Mouse (Mus musculus) gastrocnemius, postnatal 25 days (tissue): Measurements from ENCODE around the gene Antxr1. TPM values are rescaled to one million over a fixed set of nuclear protein-coding genes. Genes with fewer than 3 reads are reported as not detected.
"Not testable (repeated sequence)": the region's sequence is repeated elsewhere in the genome, so short reads cannot be mapped to it uniquely, and the experiment has no call there.

ENCODE experiments used
- DNase-seq: peaks from one replicate; pipeline ENCODE4 v3.0.0; 2022
- total RNA-seq, 2 experiments: library from RNA; stranded (reverse); gene quantifications; 1 replicate in 1 of 2; 2 replicates in 1 of 2; pipeline ENCODE4 v1.2.3; 2021

Antxr1 gene
- total RNA-seq, 2 experiments from 2014 or later = 11.6 to 13.0 TPM

- peak; percentile 60 for DNase-seq
Observed at GRCm38 (mm10) chr6:87101281-87101954, 234.2 kb downstream of the Antxr1 start.

DNA sequence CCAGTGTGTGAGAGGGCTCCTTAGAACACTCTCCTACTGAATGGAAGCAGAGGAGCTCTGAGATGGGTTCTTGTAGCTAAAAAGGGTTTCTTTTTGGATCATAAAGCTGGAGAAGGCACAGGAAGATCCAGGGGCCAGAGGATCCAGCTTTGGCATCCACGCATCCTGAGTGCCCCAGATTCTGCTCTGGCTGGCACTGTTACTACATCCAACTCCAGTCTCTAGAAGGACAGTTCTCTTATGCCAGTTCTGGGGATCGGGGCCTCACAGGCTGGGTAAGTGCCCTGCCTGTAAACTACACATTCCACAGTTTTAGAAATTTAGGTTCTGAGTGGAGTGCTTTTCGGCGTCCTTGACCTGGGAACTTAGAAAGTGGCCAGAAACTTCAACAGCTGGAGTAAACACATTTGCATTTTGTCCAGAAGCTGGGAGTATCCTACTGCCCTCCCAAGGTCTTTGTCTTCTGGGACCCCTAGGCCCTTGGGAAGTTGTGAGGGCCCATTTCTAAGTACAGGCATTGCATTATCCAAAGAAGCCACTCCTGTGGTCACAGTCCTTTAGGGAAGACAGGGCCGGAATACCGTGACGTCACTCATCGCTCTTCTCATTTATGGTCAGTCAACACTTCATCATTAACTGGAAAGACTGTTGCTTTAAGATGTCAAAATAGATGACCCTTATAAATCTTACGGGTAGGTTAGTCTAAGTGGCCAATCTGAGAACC, 235.2 kb downstream of the Antxr1 start:
- DNase-seq = no peak

DNA sequence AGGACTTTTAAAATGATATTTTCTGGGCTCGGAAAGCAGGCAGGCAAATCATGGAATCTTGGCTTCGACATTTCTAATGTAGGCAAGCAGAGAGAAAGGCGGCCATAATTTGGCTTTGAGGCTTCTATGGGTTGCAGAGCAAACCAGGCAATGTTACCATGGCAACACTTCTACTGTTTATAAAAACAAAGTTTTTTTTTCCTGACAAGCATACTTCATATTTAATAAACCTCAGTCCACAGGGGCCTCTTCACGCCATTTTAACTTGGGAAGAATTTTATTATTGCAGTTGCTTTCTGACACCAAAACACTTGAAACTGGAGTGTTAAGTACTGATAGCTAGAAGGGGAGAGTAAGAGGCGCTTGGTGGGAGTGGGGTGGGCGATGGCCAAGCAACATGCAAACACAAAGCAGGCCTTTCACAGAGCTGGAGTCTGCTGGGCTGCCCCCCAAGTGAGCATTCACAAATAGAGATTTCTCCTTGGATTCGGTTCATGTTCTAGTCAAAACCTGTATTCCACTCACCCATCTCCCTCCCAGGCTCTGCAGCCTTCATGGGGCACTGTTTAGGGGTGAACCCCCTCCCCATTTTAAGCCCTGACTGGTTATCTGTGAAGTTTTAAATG, 235.8 kb downstream of the Antxr1 start:
- DNase-seq = no peak

DNA sequence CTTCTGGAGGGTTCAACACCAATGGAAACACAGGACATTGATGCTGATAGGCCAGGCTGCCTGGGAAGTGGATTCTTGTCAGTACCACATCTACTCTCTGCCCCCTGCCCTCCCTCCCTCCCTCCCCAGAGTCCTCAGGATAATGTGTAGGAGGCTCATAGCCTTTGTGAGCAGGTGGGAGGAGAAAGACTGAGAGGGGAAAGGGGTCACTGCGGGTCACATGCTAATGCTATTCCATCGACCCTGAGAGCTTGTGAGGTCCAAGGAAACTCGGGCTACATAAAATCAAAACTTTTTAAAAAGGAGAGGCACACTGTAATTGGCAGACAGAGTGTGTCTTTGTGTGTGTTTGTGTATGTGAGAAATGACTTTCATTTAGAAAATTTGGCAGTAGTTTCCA, 236.4 kb downstream of the Antxr1 start:
- DNase-seq = no peak

GRCm38 (mm10) chr6:87093631-87094030, 242.0 kb downstream of the Antxr1 start:
- not testable (repeated sequence) for DNase-seq

GRCm38 (mm10) chr6:87092476-87092875, 243.1 kb downstream of the Antxr1 start:
- DNase-seq = no peak

- DNase-seq = no peak
Observed at GRCm38 (mm10) chr6:87090877-87091276, 244.7 kb downstream of the Antxr1 start.

- no peak for DNase-seq
Observed at GRCm38 (mm10) chr6:87088356-87088755, 247.3 kb downstream of the Antxr1 start.

GRCm38 (mm10) chr6:87085026-87085425, 250.6 kb downstream of the Antxr1 start:
- DNase-seq = no peak

Other genes with a start within 250 kb of the Antxr1 start
- gene D6Ertd527e, start 231.1 kb downstream of the Antxr1 start, total RNA-seq = not detected
- gene Gkn1, start 15.1 kb upstream of the Antxr1 start, total RNA-seq = not detected
- not detected for gene Gkn2, start 37.5 kb upstream of the Antxr1 start, total RNA-seq
- 1 to 10 TPM in 1 of 2 experiments, under 1 TPM in 1; 0.33 to 2.6 TPM for gene Gkn3, start 53.1 kb upstream of the Antxr1 start, total RNA-seq
- not detected for gene Bmp10, start 93.2 kb upstream of the Antxr1 start, total RNA-seq
- gene Arhgap25, start 197.4 kb upstream of the Antxr1 start, total RNA-seq = 1 to 10 TPM in 1 of 2 experiments, under 1 TPM in 1; 0.82 to 1.3 TPM